Mouse (Mus musculus): Measurements from ENCODE around the gene Prkar2b.

Prkar2b gene

DNA sequence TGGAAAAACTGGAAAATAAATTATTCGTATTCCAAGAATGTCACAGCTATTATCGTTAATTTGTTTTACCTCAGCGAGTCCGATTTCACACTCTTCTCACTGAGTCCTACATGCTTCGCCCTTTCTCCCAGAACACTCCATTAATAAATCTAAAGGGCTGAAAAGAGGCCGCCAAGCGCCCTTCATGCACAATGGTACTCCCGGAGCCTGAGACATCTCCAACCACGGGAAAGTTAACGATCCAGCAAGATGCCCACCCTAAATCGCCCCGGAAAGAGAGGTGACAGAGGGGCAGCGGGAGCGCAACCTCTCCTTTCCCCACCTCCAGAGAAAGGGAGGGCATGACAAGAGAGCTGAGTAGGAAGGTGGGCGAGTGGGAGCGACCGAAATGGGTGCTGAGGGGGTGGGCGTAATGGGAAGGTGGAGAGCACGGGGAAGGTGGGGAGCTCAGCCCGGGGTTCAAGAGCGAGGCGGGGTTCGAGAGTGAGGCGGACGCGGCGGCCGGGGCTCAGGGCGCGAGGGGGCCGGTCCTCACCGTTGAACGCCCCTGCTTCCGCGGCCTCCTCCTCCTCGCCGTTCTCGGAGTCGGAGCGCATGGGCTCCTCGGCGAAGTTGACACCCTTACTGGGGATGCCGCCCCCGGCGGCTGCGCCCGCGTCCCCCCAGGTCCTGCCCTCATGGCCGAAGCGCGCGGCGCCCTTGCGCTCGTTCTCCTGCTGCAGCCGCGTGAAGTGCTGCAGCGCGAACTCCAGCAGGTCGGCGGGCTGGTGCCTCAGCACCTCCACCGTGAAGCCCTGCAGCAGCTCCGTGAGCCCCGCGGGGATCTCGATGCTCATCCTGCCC is 628 bp downstream of the Prkar2b start:
- DNase-seq (ENCODE audit: low spot score in 2 of 2) = peak; percentile 16 to 36

GRCm38 (mm10) chr12:32059707-32060106 is 1.4 kb downstream of the Prkar2b start:
- DNase-seq (ENCODE audit: low spot score in 2 of 2) = peak in 1 of 2 experiments; percentile 18

- DNase-seq (ENCODE audit: low spot score in 2 of 2) = no peak
Observed at GRCm38 (mm10) chr12:32059135-32059534, 2.0 kb downstream of the Prkar2b start.

- DNase-seq (ENCODE audit: low spot score in 2 of 2) = no peak
Observed at GRCm38 (mm10) chr12:32057461-32058199, 3.5 kb downstream of the Prkar2b start.

DNA sequence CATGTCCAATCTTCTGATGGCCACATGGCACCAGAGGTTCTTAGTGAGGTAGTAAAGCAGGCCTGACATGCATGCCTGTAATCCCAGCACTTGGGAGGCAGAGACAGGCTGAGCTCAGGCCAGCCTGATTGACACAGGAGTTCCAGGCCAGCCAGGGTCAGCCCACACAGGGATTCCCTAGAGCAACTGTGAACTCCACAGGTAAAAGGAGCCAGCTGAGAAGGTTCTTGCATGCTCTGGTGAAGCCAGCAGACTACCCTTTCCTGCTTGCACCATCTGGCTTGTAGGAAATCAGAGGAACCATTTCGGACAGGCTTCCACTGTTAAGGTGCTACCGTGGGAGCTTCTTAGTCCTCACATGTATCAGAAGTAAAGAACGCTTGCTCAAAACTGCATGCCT is 5.3 kb downstream of the Prkar2b start:
- DNase-seq (ENCODE audit: low spot score in 2 of 2) = no peak

DNA sequence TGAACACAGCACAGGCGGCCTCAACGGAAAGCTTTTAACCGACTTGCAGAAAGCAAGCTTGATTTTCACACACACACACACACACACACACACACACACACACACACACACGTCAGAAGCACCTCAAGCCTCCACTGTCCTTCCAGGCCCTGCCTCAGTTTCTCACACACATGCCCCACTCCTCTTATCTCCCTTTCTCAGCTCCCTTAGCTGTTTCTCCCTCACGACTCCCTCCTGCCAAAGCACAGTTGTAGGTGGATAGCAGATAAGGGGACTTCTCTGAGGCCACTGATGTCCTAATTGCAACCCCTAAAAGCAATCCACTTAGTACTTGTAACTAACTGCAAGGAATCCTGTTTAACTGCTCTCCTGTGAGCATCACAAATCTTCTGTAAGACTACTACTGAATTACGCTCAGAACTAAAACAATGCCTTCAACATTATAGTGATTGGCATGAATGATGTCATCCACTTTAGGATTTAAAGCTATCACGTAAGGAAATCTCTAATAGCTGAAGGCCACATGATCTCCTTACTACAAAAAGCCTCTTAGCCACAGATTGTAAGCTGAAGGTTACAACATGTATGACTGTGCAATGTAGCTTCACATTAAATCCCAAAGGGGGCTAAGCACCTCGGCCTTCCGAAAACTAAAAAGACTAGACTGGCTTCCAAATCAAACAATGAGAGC is 6.5 kb downstream of the Prkar2b start:
- DNase-seq (ENCODE audit: low spot score in 2 of 2) = no peak

DNA sequence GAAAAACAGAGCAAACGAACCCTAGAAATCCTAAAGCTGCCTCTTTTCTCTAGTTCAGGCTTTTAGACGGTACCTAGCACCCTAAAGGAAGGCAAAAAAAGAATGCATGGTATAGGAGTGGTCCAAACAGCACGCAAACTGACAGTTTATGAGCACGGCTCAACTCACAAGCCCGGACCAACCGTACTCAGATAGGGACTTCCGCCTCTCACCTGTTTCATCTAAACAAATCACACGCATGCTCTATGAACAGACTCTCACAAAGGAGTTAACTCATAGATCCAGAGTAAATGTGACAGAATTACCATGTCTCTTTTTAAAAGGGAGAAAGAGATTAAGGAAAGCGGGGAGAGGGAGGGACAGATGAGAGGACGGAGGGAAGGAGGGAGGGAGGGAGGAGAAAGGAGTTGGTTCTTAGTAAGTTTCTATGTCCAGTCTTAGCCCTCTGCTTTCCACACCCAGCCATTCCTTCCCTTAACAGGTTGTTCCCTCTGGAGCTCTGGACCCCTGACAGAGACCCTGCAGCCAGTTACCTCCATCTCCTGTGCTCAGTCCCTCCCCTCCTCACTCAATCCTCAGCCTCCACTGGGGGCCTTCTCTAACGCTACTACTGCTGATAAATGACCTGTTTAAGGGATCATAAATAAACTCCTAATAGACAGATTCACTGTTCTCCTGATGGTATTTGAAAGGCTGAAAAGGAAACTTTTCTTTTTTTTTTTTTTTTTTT is 7.3 kb downstream of the Prkar2b start:
- DNase-seq (ENCODE audit: low spot score in 2 of 2) = no peak

- no peak for DNase-seq (ENCODE audit: low spot score in 2 of 2)
Observed at GRCm38 (mm10) chr12:32052882-32053281, 8.2 kb downstream of the Prkar2b start.

- no peak for DNase-seq (ENCODE audit: low spot score in 2 of 2)
Observed at GRCm38 (mm10) chr12:32050165-32050564, 10.9 kb downstream of the Prkar2b start.

- no peak for DNase-seq (ENCODE audit: low spot score in 2 of 2)
Observed at GRCm38 (mm10) chr12:32045566-32046330, 15.3 kb downstream of the Prkar2b start.

- no peak for DNase-seq (ENCODE audit: low spot score in 2 of 2)
Observed at GRCm38 (mm10) chr12:32044487-32045134, 16.5 kb downstream of the Prkar2b start.

- no peak for DNase-seq (ENCODE audit: low spot score in 2 of 2)
Observed at GRCm38 (mm10) chr12:32033536-32033935, 27.6 kb downstream of the Prkar2b start.

- DNase-seq (ENCODE audit: low spot score in 2 of 2) = no peak
Observed at GRCm38 (mm10) chr12:32032917-32033316, 28.2 kb downstream of the Prkar2b start.

DNA sequence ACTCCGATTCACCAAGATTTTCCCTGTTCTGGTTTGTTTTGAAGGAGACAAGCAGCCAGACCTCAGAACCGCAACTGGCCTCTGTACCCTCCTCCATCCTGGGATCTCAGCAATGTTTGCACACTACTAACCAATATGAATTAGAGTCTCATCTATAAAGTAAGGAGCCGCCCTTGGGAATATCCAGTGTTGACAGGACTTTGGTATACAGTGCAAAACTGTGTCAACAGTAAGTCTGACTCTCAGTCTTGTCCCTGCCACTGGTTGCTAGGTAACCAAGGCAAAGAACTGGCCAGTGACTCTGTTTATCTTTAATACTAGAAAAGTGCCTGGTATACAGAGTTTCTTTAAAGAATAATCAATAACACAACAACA is 42.7 kb downstream of the Prkar2b start:
- DNase-seq (ENCODE audit: low spot score in 2 of 2) = no peak

GRCm38 (mm10) chr12:32017636-32018375 is 43.3 kb downstream of the Prkar2b start:
- DNase-seq (ENCODE audit: low spot score in 2 of 2) = no peak

GRCm38 (mm10) chr12:32016472-32016871 is 44.6 kb downstream of the Prkar2b start:
- DNase-seq (ENCODE audit: low spot score in 2 of 2) = no peak

- DNase-seq (ENCODE audit: low spot score in 2 of 2) = peak in 1 of 2 experiments; percentile 57
Observed at GRCm38 (mm10) chr12:32015268-32015769, 45.8 kb downstream of the Prkar2b start.

GRCm38 (mm10) chr12:32014811-32015210 is 46.3 kb downstream of the Prkar2b start:
- DNase-seq (ENCODE audit: low spot score in 2 of 2) = no peak

GRCm38 (mm10) chr12:32012169-32012568 is 48.9 kb downstream of the Prkar2b start:
- no peak for DNase-seq (ENCODE audit: low spot score in 2 of 2)

DNA sequence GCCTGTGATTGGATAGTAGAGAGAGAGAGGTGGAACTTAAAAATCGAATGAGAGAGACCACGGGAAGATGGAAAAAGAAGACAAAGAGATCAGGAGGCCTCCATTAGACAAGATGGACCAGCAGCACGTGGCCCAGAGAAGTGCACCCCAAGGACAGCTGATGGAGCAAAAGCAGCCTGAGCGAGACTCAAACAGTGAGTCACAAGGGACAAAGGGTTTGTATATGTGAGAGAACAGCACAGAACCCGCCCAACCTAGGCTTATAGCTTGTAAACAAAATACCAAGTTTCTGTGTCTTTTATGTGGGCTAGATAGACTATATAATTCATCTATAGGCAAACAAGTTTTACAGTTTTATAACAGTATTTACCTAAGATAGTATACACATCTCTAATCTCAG is 50.0 kb downstream of the Prkar2b start:
- no peak for DNase-seq (ENCODE audit: low spot score in 2 of 2)
